Mouse (Mus musculus) limb, embryonic 15.5 days (tissue): ENCODE data around the gene Gm7173. TPM values are rescaled to one million over a fixed set of nuclear protein-coding genes. Genes with fewer than 3 reads are reported as not detected.
A peak's percentile ranks its signal among the peaks of the same experiment; 100 is the strongest.

Experiments
- ATAC-seq: fragments of 200-750 bp; cut with Nextera tagmentation; 2 replicates; pipeline ENCODE4 v1.8.0; 2017; ENCODE audit warnings: low read depth, moderate TSS enrichment; ENCODE audit not compliant: insufficient number of reproducible peaks, low FRiP score, low TSS enrichment
- H3K27ac ChIP-seq: fragments of 300-500 bp; sonication (generic); 2 replicates; pipeline ENCODE4 v1.5.1; 2015; ENCODE audit warnings: moderate library complexity, mild to moderate bottlenecking, inconsistent platforms
- H3K27me3 ChIP-seq: fragments of 300-500 bp; sonication (generic); 2 replicates; pipeline ENCODE4 v1.6.1; 2015; ENCODE audit warnings: inconsistent platforms
- H3K36me3 ChIP-seq: fragments of 300-500 bp; sonication (generic); 2 replicates; pipeline ENCODE4 v1.6.1; 2015; ENCODE audit warnings: inconsistent platforms
- H3K4me1 ChIP-seq: fragments of 300-500 bp; sonication (generic); 2 replicates; pipeline ENCODE4 v1.6.1; 2015; ENCODE audit warnings: inconsistent platforms
- H3K4me2 ChIP-seq: fragments of 300-500 bp; sonication (generic); 2 replicates; pipeline ENCODE4 v1.6.1; 2015; ENCODE audit warnings: mild to moderate bottlenecking, inconsistent platforms
- H3K4me3 ChIP-seq: fragments of 300-500 bp; sonication (generic); 2 replicates; pipeline ENCODE4 v1.5.1; 2015; ENCODE audit warnings: mild to moderate bottlenecking, inconsistent platforms
- H3K9ac ChIP-seq: fragments of 300-500 bp; sonication (generic); 2 replicates; pipeline ENCODE4 v1.6.1; 2015; ENCODE audit warnings: inconsistent platforms
- H3K9me3 ChIP-seq: fragments of 300-500 bp; sonication (generic); 2 replicates; pipeline ENCODE4 v1.6.1; 2016; ENCODE audit warnings: inconsistent platforms
- WGBS: fragments of 180-500 bp; shearing (Covaris S2); methylation state at CpG from one replicate; pipeline ENCODE4 v1.1.7; 2015; 5-methylcytosine and 5-hydroxymethylcytosine counted together
- polyA plus RNA-seq: library from polyadenylated mRNA; unstranded; fragments of >200 nt; fragmentation: Nextera tagmentation; extraction: Ambion mirVana; gene quantifications from 2 replicates; pipeline ENCODE4 v1.2.1, GENCODE M21; 2015

The Gm7173 gene
- 0.24 and 0.29 TPM in 2 replicates for polyA plus RNA-seq

GRCm38 (mm10) chrX:79516977-79517645 is at the start of gene Gm7173:
Gm7173 (minus strand) TSS chrX:79517285.
- no peaks in the 10 kb centered on the region for H3K4me1 ChIP-seq
- WGBS, result 32% methylated on average over 23 of the region's 23 CpGs
- peak within 1 kb of the TSS; percentile 39 for H3K4me3 ChIP-seq
- H3K36me3 ChIP-seq, result no peaks in the 10 kb centered on the region
- no peaks in the 10 kb centered on the region for H3K27me3 ChIP-seq
- no peak within 1 kb of the TSS for H3K27ac ChIP-seq
- H3K4me2 ChIP-seq, result peak within 1 kb of the TSS; percentile 52
- H3K9ac ChIP-seq, result no peak within 1 kb of the TSS
- no peaks in the 10 kb centered on the region for H3K9me3 ChIP-seq
- ATAC-seq, result no peak

- H3K9me3 ChIP-seq, result no peaks in the 10 kb centered on the region
- H3K4me1 ChIP-seq, result no peaks in the 10 kb centered on the region
- no peak for ATAC-seq
- no peak overlapping the region for H3K27ac ChIP-seq
- H3K9ac ChIP-seq, result no peak overlapping the region
- H3K36me3 ChIP-seq, result no peaks in the 10 kb centered on the region
- WGBS, result 74% methylated on average over 1 of the region's 1 CpGs
- H3K4me3 ChIP-seq, result peak overlapping the region; percentile 39
- peak overlapping the region; percentile 52 for H3K4me2 ChIP-seq
- H3K27me3 ChIP-seq, result no peaks in the 10 kb centered on the region
Measured at GRCm38 (mm10) chrX:79517646-79518016, 546 bp upstream of the Gm7173 start.

- no peak overlapping the region for H3K4me2 ChIP-seq
- no peak overlapping the region for H3K27ac ChIP-seq
- H3K27me3 ChIP-seq, result no peaks in the 10 kb centered on the region
- no peaks in the 10 kb centered on the region for H3K36me3 ChIP-seq
- H3K9ac ChIP-seq, result no peak overlapping the region
- H3K4me1 ChIP-seq, result no peaks in the 10 kb centered on the region
- no peak overlapping the region for H3K4me3 ChIP-seq
- ATAC-seq, result no peak
- no peaks in the 10 kb centered on the region for H3K9me3 ChIP-seq
Measured at GRCm38 (mm10) chrX:79316790-79317189, 200.3 kb downstream of the Gm7173 start.

Other genes starting within 250 kb of the Gm7173 start
- gene Mageb16, start 154.2 kb upstream of the Gm7173 start, polyA plus RNA-seq, result 0.14 TPM in 1 of 2 replicates, not detected in the other